Mouse (Mus musculus): ENCODE data around the gene Olfr191. TPM values are rescaled to one million over a fixed set of nuclear protein-coding genes. Genes with fewer than 3 reads are reported as not detected.
"Not testable (repeated sequence)": the region's sequence is repeated elsewhere in the genome, so short reads cannot be mapped to it uniquely, and the experiment has no call there.

Olfr191 gene
- not detected for total RNA-seq (2021)
- long read RNA-seq: 0 reads

DNA sequence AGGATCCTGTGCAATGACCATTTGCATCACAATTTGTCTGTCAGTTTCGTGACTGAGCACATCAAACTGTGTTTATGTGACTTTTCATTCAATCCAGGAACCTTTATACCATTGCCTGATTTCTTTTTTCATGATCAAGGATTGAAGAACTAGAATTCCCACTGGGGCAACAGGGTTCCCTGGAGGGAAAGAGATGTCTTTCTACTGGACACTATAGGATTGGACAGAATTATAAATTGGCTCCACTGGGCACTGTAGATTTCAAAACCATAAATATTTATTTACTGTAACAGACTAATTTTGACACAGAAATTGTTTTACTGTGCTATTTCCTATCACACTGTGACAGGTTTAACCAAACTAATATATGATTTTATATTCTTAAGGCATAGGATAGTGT lies at the start of gene Olfr191:
Gene Olfr191, minus strand, starts transcription at position 101 of the 400 bp plus-strand sequence.
- not testable (repeated sequence) for DNase-seq (ENCODE audit: low spot score in 2 of 2)

DNA sequence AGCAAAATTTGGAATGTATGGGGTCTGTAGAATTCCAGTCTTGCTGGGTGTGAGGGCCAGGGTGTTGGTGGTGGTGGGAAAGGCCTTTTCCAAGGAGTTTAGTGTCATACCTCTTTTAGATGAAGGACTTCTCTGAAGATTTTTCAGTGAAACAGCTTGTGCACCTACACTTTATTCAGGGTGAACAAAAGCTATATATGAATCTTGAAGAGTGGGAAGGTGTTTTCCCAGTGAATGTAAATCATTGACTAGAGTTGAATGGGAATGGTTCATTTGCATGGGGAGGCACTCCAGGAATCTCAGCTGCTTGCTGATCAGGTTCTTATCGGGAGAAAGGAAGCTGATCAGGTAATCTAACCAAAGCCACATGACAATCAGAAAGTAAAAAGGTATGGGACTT lies 41.1 kb upstream of the Olfr191 start:
- DNase-seq (ENCODE audit: low spot score in 2 of 2): no peak

DNA sequence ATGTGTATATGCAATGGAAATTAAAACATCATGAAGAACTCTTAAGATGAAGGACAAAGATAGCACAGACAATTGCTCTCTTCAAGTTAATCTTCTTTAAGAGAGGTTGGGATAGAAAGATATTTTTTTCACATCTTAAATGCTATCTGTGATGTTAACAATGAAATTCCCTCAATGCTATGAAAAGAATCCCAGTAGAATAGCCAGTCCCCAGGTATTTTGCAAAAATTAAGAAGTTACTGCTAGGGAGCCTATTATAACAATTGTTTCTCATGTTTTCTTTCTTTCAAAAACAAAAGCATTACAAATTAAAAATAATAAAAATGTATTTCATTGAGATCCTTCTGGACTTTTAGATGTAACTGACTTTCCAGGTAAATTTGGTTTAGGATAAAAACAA lies 31.3 kb upstream of the Olfr191 start, which contains the start of gene Olfr194:
Gene Olfr194, minus strand, starts transcription at position 101 of the 400 bp plus-strand sequence.
- no peak for DNase-seq (ENCODE audit: low spot score in 2 of 2)

DNA sequence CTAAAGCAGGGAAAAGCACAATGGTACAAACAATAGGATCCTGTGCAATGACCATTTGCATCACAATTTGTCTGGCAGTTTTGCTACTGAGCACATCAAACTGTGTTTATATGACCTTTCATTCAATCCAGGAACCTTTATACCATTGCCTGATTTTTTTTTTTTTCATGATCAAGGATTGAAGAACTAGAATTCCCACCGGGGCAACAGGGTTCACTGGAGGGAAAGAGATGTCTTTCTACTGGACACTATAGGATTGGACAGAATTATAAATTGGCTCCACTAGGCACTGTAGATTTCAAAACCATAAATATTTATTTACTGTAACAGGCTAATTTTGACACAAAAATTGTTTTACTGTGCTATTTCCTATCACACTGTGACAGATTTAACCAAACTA lies 22.2 kb upstream of the Olfr191 start, which contains the start of gene Olfr193:
Gene Olfr193, minus strand, starts transcription at position 101 of the 400 bp plus-strand sequence.
- DNase-seq (ENCODE audit: low spot score in 2 of 2): no peak

DNA sequence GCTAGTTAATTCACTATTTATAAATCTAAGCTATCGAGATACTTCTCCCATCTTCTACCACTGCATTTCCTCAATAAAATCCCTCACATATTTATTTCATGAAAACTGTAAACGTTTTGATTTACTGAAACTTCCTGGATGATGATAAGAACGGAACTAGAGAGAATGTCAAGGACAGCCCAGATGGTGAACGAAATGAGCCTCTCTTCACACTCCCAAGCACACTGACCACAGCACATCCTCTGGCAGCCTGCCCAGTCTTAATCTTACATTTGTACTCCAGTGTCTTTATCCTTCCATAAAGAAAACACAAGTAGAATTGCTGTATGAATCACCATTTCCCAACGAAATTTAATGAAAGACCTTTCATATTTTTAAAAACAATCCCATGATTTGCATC lies 18.9 kb upstream of the Olfr191 start:
- not testable (repeated sequence) for DNase-seq (ENCODE audit: low spot score in 2 of 2)

DNA sequence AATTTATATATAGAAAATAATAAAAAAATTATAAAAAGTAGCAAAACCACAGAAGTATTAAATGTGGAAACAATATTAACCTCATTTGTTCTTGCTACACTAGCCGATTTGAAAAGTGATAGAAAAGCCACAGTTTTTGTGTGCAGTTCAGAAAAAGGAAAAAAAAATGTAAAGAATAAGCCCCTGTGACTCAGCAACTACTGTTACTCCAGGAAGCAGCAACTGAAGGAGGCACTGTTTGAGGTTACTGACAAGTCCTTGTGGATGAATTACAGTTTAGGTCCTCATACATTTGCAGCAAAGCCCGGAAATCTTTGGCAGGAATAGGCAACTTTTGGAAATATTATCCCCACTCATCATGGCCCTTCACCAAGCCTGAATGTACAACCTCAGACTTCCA lies 15.7 kb upstream of the Olfr191 start:
- no peak for DNase-seq (ENCODE audit: low spot score in 2 of 2)

DNA sequence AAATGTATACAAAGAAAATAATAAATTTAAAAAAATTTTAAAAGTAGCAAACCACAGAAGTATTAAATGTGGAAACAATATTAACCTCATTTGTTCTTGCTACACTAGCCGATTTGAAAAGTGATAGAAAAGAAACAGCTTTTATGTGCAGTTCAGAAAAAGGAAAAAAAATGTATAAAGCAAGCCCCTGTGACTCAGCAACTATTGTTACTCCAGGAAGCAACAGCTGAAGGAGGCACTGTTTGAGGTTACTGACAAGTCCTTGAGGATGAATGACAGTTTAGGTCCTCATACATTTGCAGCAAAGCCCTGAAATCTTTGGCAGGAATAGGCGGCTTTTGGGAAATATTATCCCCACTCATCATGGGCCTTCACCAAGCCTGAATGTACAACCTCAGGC lies 8.5 kb downstream of the Olfr191 start:
- not testable (repeated sequence) for DNase-seq (ENCODE audit: low spot score in 2 of 2)

DNA sequence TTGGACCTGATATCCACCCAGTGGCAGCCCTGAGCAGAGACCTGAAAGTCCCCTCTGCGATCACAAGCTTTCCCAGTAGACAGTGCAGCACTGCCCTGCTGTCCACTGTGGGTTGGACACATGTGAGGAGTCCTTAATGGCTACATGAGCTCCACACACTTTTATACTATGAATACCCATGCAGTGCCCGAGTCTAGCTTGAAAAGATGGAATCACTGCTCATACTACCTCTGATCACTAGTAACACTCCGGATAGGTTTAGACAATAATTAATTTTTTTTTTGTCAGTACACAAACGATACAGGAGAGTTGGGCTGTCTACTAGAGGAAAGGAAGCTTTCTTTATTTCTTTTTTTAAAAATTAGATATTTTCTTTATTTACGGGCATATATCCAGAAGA lies 11.7 kb downstream of the Olfr191 start, which contains the start of gene Olfr190:
Gene Olfr190, minus strand, starts transcription at position 101 of the 400 bp plus-strand sequence.
- DNase-seq (ENCODE audit: low spot score in 2 of 2): no peak

DNA sequence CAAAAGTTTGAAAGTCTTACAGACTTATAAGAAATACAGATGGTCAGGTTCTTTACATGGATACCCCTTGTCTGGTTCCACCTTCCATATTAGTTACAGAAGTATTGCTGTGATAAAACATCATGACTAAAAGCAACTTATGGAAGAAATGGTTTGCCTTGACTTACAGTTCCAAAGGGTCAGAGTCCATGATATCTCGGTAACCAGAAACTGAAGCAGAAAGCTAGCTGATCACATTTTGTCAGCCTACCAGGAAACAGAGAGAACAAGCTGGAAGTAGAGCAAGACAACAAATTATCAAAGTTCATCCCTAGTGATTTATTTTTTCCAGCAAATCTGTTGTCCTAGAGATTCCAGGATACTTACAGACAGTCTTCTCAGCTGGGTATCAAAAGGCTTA lies 16.1 kb downstream of the Olfr191 start:
- DNase-seq (ENCODE audit: low spot score in 2 of 2): no peak

DNA sequence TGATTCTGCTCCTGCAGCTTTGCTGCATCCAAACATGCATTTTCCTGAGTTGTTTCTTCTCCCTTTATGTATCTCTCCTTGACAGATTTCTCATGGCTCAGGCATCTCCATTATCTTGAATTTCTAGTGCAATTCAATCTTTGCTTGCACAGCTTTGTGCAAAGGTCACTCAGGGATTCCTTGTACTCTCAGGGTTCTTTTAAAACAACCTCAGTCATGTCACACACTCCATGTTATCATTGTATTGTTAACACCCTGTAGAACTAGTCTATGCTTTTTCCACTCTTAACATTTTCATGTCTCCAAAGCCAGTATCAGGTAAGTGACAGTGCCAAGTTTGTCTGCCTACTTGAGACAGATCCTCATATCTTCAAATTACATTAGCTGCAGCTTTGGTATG lies 17.9 kb downstream of the Olfr191 start:
- DNase-seq (ENCODE audit: low spot score in 2 of 2): no peak

DNA sequence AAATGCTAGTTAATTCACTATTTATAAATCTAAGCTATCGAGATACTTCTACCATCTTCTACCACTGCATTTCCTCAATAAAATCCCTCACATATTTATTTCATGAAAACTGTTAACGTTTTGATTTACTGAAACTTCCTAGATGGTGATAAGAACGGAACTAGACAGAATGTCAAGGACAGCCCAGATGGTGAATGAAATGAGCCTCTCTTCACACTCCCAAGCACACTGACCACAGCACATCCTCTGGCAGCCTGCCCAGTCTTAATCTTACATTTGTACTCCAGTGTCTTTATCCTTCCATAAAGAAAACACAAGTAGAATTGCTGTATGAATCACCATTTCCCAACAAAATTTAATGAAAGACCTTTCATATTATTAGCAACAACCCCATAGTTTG lies 27.2 kb downstream of the Olfr191 start:
- DNase-seq (ENCODE audit: low spot score in 2 of 2): not testable (repeated sequence)

DNA sequence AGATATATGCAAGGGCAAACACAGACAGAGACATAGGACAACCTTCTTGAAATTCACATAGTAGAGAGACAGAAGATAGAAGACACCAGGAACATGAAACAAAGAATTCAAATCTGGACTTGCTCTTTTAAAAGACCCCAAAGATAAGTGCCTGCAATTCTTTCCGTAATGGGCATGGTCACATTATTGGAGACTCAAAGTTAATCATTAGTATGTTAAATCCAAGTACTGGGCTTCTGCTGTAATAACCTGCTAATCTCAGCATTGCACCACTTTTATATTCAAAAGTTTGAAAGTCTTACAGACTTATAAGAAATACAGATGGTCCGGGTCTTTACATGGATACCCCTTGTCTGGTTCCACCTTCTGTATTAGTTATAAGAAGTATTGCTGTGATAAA lies 40.3 kb downstream of the Olfr191 start:
- not testable (repeated sequence) for DNase-seq (ENCODE audit: low spot score in 2 of 2)

DNA sequence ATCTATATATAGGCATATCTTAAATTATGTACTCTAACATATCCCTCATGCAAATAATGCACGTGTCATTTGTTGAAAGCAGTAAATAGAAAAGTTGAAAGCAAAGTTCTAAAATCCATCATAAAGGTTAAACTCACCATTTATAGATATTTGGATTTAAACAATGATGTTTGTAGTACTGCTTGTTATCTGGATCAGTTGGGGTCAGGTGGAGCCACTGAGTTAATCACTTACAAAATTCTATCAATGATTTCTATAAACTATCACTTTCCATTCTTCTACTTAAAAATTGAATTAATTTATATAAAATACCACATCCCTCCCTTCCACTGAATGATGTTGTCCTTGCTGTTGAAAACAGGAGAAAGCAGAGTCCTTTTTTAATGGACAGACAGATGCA lies 40.8 kb downstream of the Olfr191 start:
- no peak for DNase-seq (ENCODE audit: low spot score in 2 of 2)

DNA sequence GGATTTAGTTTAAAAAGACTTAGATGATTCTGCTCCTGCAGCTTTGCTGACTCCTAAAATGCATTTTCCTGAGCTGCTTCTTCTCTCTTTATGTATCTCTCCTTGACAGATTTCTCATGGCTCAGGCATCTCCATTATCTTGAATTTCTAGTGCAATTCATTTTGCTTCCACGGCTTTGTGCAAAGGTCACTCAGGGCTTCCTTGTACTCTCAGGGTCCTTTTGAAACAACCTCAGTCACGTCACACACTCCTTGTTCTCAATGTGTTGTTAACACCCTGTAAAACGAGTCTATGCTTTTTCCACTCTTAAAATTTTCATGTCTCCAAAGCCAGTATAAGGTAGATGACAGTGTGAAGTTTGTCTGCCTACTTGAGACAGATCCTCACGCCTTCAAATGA lies 42.0 kb downstream of the Olfr191 start:
- no peak for DNase-seq (ENCODE audit: low spot score in 2 of 2)

DNA sequence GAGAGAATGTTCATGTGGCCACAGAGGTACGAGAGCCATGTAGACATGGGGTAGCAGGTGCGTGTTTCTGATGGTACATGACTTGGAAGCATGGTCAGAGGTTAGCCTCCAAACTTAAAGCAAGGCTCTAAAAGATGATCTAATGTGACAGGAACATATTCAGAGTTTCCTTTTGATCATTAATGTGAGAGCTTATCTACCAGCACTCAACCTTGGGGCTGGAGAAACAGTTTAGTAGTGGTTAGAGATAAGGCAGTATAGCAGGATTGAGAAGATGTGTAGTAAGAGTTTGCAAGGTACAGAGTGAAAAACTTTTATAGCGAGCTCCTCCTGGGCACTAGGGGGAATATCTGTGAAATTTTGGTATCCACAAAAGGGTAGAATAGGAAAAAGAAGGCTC lies 43.8 kb downstream of the Olfr191 start:
- no peak for DNase-seq (ENCODE audit: low spot score in 2 of 2)

DNA sequence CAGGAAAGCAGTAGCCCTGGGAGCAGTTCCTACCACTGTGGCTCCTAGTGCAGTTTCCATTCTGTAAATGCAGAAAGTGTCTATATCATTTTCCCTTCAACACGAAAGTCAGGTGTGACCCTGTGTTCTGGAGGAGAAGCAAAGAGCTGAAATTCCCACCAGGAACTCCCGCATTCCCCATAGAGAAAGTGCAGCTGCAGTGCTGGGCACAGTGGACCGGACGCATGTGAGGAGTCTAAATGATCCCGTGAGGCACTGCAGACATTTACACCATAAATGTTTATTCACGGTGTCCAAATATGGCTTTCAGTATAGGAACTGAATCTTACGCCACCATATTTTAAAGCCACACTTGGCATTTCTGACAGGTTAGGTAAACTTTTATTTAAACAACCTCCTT lies 49.9 kb downstream of the Olfr191 start, which contains the start of gene Olfr187:
Gene Olfr187, minus strand, starts transcription at position 58 of the 400 bp plus-strand sequence.
- no peak for DNase-seq (ENCODE audit: low spot score in 2 of 2)

Other genes starting within 250 kb of the Olfr191 start
- not detected for gene Olfr177, start 215.1 kb downstream of the Olfr191 start, total RNA-seq (2021)
- not detected for gene Olfr178, start 197.8 kb downstream of the Olfr191 start, total RNA-seq (2021)
- not detected for gene Olfr181, start 161.1 kb downstream of the Olfr191 start, total RNA-seq (2021)
- not detected for gene Olfr180, start 160.4 kb downstream of the Olfr191 start, total RNA-seq (2021)
- not detected for gene Olfr183, start 94.5 kb downstream of the Olfr191 start, total RNA-seq (2021)
- not detected for gene Olfr186, start 59.5 kb downstream of the Olfr191 start, total RNA-seq (2021)
- not detected for gene Olfr187, start 50.1 kb downstream of the Olfr191 start, total RNA-seq (2021)
- not detected for gene Olfr190, start 11.8 kb downstream of the Olfr191 start, total RNA-seq (2021)
- gene Olfr193, start 22.1 kb upstream of the Olfr191 start, total RNA-seq (2021): not detected
- not detected for gene Olfr194, start 31.2 kb upstream of the Olfr191 start, total RNA-seq (2021)
- gene Olfr195, start 57.2 kb upstream of the Olfr191 start, total RNA-seq (2021): not detected
- gene Olfr196, start 80.6 kb upstream of the Olfr191 start, total RNA-seq (2021): not detected
- gene Olfr198, start 113.7 kb upstream of the Olfr191 start, total RNA-seq (2021): not detected
- not detected for gene Olfr199, start 129.9 kb upstream of the Olfr191 start, total RNA-seq (2021)
- not detected for gene Olfr201, start 182.8 kb upstream of the Olfr191 start, total RNA-seq (2021)
- gene Olfr202, start 197.0 kb upstream of the Olfr191 start, total RNA-seq (2021): not detected
- gene Olfr203, start 209.1 kb upstream of the Olfr191 start, total RNA-seq (2021): not detected
- not detected for gene Olfr204, start 228.4 kb upstream of the Olfr191 start, total RNA-seq (2021)
- gene Olfr205, start 241.3 kb upstream of the Olfr191 start, total RNA-seq (2021): not detected

All from layer of hippocampus, adult 18-20 months (tissue).